In the genomic region with DNA sequence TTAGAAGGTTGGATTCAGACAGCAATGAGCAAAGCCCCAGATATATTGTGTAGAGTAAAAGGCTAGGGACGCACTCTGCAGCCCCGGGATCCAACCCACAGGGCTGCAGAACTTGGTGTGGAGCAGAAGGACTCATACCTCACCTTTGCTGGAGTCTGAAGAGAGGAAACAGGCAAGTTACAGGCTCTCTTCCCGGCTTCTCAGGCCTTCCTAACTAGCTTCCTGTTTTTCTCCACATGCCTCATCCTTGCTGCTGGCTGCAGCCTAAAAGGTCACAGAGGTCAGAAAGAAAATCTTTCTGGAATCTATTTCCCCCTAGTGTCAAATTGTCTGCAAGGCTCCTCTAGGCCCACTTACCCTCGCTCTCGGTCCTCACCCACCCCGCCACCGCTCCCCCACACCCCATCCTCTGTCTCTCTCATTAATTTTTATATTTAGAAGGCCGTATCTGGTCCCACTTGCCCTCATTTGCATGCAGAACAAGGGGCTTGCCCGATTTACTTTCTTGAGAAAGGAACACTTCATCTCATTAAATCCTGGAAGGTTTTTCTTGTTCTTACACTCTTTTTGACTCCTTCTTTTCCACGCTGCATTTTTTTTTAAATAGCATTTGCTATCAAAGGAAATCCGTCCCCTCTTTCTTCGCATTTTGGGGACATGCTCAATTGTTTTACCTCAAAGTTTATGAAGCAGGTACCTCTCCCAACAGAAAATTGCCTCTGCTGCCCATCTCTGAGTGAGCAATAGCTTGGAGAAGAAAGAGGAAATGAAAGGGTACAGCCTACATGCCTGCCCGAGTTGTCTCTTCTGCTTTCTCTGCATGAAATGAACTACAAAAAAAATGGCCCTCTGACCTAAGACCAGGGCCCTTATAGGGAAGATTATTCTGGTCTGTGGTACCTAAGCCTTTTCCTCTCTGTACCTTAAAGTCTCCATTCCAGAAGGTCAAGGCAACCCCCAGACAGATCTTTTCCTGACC, we compare ENCODE assay signal across 11 mouse cellular contexts. TPM values are rescaled to one million over a fixed set of nuclear protein-coding genes. Genes with fewer than 3 reads are reported as not detected.
A peak's percentile ranks its signal among the peaks of the same experiment; 100 is the strongest.
DNase-seq lines count a peak whose midpoint lies in the region; ATAC-seq lines count a peak whose summit lies in the region.
"Had no signal": no experiment of that assay in that cellular context is flagged by ENCODE, and none has a peak within 500 bp of the region (broad histone marks: within the 10 kb centered on the region; RNA-seq: fewer than 3 reads in every experiment).

No protein-coding gene starts in this region.

- no peak for ATAC-seq in heart, embryonic 15.5 days (replicated peaks; ENCODE audit: insufficient number of reproducible peaks, insufficient read depth, low FRiP score, low read depth)
- no peak for ATAC-seq in midbrain, embryonic 11.5 days (ENCODE audit: low FRiP score)

- no peak overlapping the region for H3K9ac ChIP-seq in heart, embryonic 15.5 days
- H3K9ac ChIP-seq in midbrain, embryonic 11.5 days (ENCODE audit: low read length), result no peak overlapping the region
- H3K9ac ChIP-seq: limb, embryonic 15.5 days had no signal

- no peaks in the 10 kb centered on the region for H3K27me3 ChIP-seq in heart, embryonic 15.5 days
- H3K27me3 ChIP-seq in midbrain, embryonic 10.5 days (ENCODE audit: low read depth, poor library complexity, severe bottlenecking), result peaks cover 32% of the 10 kb centered on the region
- H3K27me3 ChIP-seq in midbrain, embryonic 11.5 days (ENCODE audit: control insufficient read depth, insufficient read depth, low read length), result no peaks in the 10 kb centered on the region
- H3K27me3 ChIP-seq: limb, embryonic 15.5 days had no signal

- no peaks in the 10 kb centered on the region for H3K9me3 ChIP-seq in heart, embryonic 15.5 days (replicated peaks)
- 0 out of 2 replicates have a peak, but pooled peaks cover 3% of the 10 kb centered on the region for H3K9me3 ChIP-seq in midbrain, embryonic 10.5 days (replicated peaks)
- no peaks in the 10 kb centered on the region; the same call in 1 of the 2 replicates for H3K9me3 ChIP-seq in midbrain, embryonic 11.5 days (ENCODE audit: control insufficient read depth, low read length)
- H3K9me3 ChIP-seq: limb, embryonic 15.5 days had no signal

- no peak for DNase-seq in heart, adult 9 months (ENCODE audit: low spot score in 2 of 2)
- DNase-seq in midbrain, embryonic 10.5 days (ENCODE audit: low spot score), result no peak
- DNase-seq in midbrain, embryonic 11.5 days (ENCODE audit: low spot score, missing footprints), result no peak
- peak; percentile 46 for DNase-seq in kidney, postnatal 10 days
- DNase-seq in cerebellum, postnatal 25 days, result no peak
- DNase-seq in frontal cortex, postnatal 36 days (ENCODE audit: low spot score in 2 of 2), result no peak
- no peak for DNase-seq in cerebellum, adult 18-20 months
- DNase-seq: cerebellum, adult 9-10 months; gastrocnemius, postnatal 36 days had no signal

- no peak overlapping the region for H3K4me3 ChIP-seq in heart, embryonic 15.5 days
- H3K4me3 ChIP-seq in midbrain, embryonic 10.5 days, result no peak overlapping the region
- H3K4me3 ChIP-seq in midbrain, embryonic 11.5 days (ENCODE audit: low read depth, low read length), result no peak overlapping the region
- H3K4me3 ChIP-seq: limb, embryonic 15.5 days had no signal

- WGBS in heart, embryonic 15.5 days, result 68% methylated on average over 13 of the region's 13 CpGs
- WGBS in midbrain, embryonic 10.5 days, result 59% methylated on average over 13 of the region's 13 CpGs
- WGBS in midbrain, embryonic 11.5 days, result 54% methylated on average over 13 of the region's 13 CpGs

- no peak overlapping the region for H3K4me2 ChIP-seq in heart, embryonic 15.5 days
- H3K4me2 ChIP-seq in midbrain, embryonic 11.5 days, result no peak overlapping the region
- H3K4me2 ChIP-seq: limb, embryonic 15.5 days had no signal

- H3K4me1 ChIP-seq in heart, embryonic 15.5 days (replicated peaks), result peaks cover 13% of the 10 kb centered on the region; the same call in 1 of the 2 replicates
- H3K4me1 ChIP-seq in midbrain, embryonic 10.5 days, result peaks cover 42% of the 10 kb centered on the region
- H3K4me1 ChIP-seq in midbrain, embryonic 11.5 days (ENCODE audit: control insufficient read depth, insufficient read depth, low read length), result no peaks in the 10 kb centered on the region; the same call in 1 of the 2 replicates

- no peaks in the 10 kb centered on the region for H3K36me3 ChIP-seq in heart, embryonic 15.5 days
- H3K36me3 ChIP-seq in midbrain, embryonic 10.5 days, result peaks cover 11% of the 10 kb centered on the region
- H3K36me3 ChIP-seq in midbrain, embryonic 11.5 days (ENCODE audit: control insufficient read depth, insufficient read depth, low read length), result no peaks in the 10 kb centered on the region; the same call in 1 of the 2 replicates

- H3K27ac ChIP-seq in heart, embryonic 15.5 days, result 0 out of 2 replicates have a peak overlapping the region, but pooled peaks have one; percentile 8
- 0 out of 2 replicates have a peak overlapping the region, but pooled peaks have one; percentile 33 for H3K27ac ChIP-seq in midbrain, embryonic 10.5 days (replicated peaks)
- no peak overlapping the region for H3K27ac ChIP-seq in midbrain, embryonic 11.5 days (ENCODE audit: low read depth, low read length)
- H3K27ac ChIP-seq: limb, embryonic 15.5 days had no signal

RNA-seq across cellular contexts. Expression of a gene that starts 17.9 kb away (rescaled TPM):
- polyA plus RNA-seq in heart, embryonic 15.5 days (2015; fragmentation: Nextera tagmentation; extraction: Ambion mirVana), result 7.5 and 8.7 TPM in 2 replicates
- polyA plus RNA-seq in midbrain, embryonic 10.5 days (2016; fragmentation: Nextera tagmentation; extraction: Ambion mirVana), result 10.7 and 13.2 TPM in 2 replicates
- 12.5 and 13.3 TPM in 2 replicates for polyA plus RNA-seq in midbrain, embryonic 11.5 days (2014; fragmentation: Nextera tagmentation; extraction: Ambion mirVana)
